Mouse (Mus musculus) ES-Bruce4 (cell line): ENCODE results near the gene Gsdma2.

ENCODE experiments used
- CTCF ChIP-seq: IDR thresholded peaks from one replicate; pipeline ENCODE4 v1.8.1; 2011; ENCODE audit warnings: low read depth, low read length
- EP300 ChIP-seq: IDR thresholded peaks from 2 replicates; pipeline ENCODE4 v1.6.1; 2011; ENCODE audit warnings: low read depth, low read length; ENCODE audit not compliant: insufficient read depth
- POLR2A ChIP-seq: IDR thresholded peaks from one replicate; pipeline ENCODE4 v1.8.1; 2011; ENCODE audit warnings: low read length; ENCODE audit not compliant: insufficient read depth

DNA sequence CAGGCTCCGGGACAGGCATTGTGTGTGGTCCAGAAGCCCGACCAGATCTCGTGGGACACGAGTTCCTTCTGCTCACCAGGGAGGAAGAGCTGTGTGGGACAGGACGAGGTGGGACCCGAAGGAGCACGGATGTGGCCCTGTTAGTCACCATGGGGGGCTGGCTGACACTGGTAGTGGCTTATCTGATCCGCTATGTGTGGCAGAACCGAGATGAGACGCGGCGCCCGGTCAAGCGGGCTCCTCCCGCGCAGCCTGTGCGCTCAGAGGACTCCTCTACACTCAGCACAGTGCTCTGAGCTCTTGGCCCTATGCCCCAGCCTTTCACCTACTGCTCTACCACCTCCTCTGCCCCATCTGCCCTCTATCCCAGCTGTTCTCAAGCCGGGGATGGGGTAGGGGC lies 47.3 kb upstream of the Gsdma2 start:
- TF ChIP-seq CTCF: no peak
- no peak for TF ChIP-seq POLR2A
- TF ChIP-seq EP300: no peak
